Mouse (Mus musculus) v-Abl transformed pro-B cells (cell line): ENCODE measurements around the gene Slc7a7.
"Not testable (repeated sequence)": the region's sequence is repeated elsewhere in the genome, so short reads cannot be mapped to it uniquely, and the experiment has no call there.

Experiments used
- in situ Hi-C, 2 experiments: fragments of 400-800 bp; cut with MboI; formaldehyde crosslinking; loops; one replicate each; pipeline ENCODE4 v1.15.1; 2025; ENCODE audit not compliant: unreplicated experiment in 2 of 2

Slc7a7 gene

GRCm38 (mm10) chr14:54350773-54351541 is 66.6 kb downstream of the Slc7a7 start:
- in situ Hi-C loops, result not testable (repeated sequence)

DNA sequence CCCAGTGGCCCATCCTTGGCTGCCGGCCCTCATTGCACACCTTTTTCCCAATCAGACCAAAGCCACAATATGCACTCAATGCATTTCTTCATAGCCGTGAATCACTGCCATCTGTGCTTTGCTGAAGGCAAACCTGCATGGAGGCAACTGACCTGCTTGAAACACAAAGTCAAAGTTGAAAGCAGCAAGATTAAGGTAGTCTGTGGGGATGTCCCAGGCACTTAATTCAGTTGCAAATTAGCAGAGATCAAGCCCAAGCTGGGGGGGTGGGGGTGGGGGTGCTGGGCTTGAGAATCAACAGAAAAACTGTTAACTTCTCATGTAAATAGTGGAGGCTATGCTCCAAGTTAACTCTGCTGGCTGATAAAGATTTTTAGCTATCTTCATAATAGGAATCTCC is 75.8 kb downstream of the Slc7a7 start:
- in situ Hi-C loops, result loop anchor here in 1 of 2 experiments (5.0 kb wide), 1 partner anchor 85 kb away; no protein-coding TSS in a partner anchor

DNA sequence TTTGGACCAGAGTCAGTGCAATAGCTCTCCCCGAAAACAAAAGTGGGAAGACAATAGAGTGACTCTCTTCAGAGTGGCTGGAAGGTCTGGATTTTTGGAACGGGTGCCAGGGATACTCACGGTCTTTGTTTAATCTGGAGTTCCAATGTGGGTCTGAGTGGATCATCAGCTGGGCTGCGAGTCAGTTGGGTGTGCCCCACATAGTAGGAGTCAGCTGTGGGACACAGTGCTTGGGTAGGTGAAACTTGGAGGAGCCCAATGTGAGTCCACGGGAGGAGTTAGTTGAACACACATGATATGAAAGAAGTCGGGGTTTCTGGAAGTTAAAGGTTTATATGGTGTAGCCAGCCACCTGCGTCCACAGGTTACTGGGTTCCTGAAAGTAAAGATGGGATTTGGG is 76.7 kb downstream of the Slc7a7 start:
- in situ Hi-C loops, result loop anchor here in 1 of 2 experiments (5.0 kb wide), 1 partner anchor 84 kb away; no protein-coding TSS in a partner anchor

GRCm38 (mm10) chr14:54333452-54334189 is 84.0 kb downstream of the Slc7a7 start:
- in situ Hi-C loops, result no loop called here

DNA sequence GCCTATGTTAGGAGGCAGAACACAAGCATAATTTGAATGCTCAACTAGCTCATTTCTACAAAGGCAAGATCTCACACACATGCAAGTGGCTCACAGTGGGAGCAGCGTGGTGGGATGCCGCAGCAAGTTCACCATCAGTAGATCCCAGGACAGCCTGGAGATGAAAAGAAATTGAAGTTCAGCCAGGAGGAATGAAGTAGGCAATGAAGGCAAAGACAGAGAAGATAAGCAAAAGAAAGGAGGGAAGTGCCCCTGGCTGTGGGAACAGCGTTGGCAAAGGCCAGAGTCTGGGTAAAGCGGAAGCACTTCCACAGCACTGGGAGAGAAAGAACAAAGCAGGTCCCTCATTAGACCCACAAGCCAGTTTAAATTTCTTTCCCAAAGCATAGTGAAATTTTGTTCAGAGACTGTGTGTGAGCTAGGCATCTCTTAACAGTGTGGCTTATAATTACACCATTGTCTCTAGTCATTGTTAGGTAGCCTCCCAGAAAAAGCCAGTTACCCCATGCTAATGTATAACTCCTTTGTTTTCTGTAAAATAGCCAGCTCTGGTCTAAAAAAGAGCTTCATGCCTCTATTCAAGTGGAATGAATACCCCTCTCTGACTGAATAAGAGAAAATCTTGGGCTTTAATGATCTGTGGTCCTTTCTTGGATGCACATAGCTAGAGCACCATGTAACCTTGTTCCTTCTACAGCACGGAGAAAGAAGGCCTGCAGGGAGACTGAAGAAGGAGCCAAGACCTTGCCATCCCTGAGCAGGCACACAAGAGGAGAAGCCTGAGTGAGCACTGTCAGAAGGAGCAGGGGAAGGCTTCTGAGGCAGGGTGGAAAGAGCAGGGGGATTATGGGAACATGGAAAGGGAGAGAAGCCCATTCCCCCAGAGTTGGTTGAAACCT is 85.2 kb downstream of the Slc7a7 start:
- in situ Hi-C loops, result no loop called here

DNA sequence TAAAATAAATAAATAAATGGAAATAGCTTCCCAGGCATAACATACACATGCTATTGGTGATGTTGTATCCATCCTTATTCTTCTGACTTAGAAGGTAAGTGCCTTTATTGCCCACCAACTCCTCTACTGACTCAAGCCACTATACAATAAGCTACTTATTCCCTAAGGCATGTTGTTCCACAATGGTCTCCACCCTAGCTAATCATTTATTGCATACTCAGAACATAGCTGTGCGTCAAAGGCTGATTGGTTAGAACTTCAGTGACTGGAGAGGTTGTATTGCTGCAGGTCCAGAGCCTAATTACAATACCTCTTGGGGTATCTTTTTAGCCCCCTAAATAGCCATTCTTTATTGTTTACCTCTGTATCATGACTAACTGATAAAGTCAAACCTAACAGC is 86.4 kb downstream of the Slc7a7 start:
- in situ Hi-C loops, result no loop called here

DNA sequence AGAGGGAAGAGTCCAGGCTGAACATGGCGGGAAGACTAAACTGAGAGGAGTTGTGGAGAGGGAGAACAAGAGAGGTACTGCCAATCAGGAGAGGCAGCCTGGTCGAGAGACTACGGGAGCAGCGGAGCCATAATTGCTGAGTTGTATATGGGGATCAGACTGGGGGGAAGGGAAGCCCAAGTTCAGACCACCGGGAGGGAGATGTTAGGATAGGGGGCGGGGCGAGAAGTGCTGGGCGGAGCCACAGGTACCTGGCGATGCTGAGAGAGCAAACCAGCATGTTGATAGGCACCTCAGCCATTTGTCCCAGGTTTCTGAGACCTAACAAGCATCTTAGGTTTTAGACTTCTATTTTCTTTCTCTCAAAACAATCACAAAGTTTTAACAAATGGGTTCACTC is 88.4 kb downstream of the Slc7a7 start:
- in situ Hi-C loops, result loop anchor here (5.0 to 10.0 kb wide), 3 partner anchors 102 to 264 kb away; no protein-coding TSS in a partner anchor

- in situ Hi-C loops, result loop anchor here (5.0 to 10.0 kb wide), 3 partner anchors 101 to 264 kb away; no protein-coding TSS in a partner anchor
Measured at GRCm38 (mm10) chr14:54328548-54328947, 89.0 kb downstream of the Slc7a7 start.

- in situ Hi-C loops, result loop anchor here in 1 of 2 experiments (10.0 kb wide), 1 partner anchor 260 kb away; no protein-coding TSS in a partner anchor
Measured at GRCm38 (mm10) chr14:54324486-54324885, 93.1 kb downstream of the Slc7a7 start.

GRCm38 (mm10) chr14:54321556-54322376 is 95.8 kb downstream of the Slc7a7 start:
- in situ Hi-C loops, result loop anchor here in 1 of 2 experiments (10.0 kb wide), 1 partner anchor 257 kb away; no protein-coding TSS in a partner anchor
